Mouse (Mus musculus): ENCODE data around the gene Syngr2.
"Not testable (repeated sequence)": the region's sequence is repeated elsewhere in the genome, so short reads cannot be mapped to it uniquely, and the experiment has no call there.

Syngr2 gene

DNA sequence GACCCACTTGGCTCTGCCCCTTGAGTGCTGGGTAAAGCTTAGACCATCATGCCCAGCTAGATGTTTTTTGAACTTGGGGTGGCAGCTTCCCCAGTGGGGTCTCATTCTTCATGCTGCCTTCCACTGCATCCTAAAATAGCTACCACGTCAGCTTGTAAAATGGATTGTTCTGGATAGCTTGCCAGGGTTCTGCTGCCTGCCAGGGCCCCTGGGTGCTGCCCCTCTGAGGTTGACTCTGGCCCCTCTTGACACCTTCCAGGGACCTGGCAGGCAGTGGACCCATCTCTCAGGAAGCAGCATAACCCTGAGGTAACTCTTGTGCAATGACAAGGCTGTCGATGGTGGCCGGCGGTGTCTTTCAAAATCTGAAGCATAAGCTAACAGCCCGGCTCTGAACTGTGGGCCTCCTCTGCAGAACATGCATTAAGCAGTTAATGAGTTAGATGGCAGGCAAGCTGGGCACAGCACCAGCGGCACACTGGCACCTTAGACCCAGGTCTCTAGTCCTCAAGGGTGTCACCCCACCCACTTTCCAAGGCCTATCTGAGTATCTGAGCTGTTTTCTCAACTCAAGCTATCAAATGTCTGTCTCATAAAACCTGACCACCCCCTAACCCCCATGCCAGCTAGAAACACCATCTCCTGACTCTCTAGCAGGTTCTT, 5.4 kb downstream of the Syngr2 start:
- DNase-seq = no peak

DNA sequence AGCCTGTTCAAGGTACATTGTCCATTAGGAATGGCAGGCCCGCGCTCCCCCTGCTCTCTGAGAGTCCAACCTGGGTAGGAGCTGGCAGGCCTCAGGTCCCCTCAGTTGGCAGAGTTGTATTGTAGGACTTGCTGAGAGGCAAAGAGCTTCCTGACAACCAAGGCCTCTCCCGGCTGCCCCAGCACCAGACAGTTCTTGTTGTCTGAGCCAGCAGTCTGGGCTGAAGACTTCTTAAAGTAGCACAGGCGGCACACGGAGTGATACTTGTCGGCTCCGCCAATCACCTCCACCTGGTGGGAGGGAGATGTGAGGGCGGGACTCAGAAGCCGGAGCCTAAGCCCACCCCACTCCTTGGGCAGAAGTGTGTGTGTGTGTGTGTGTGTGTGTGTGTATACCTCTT, 6.4 kb downstream of the Syngr2 start:
- DNase-seq = not testable (repeated sequence)

DNA sequence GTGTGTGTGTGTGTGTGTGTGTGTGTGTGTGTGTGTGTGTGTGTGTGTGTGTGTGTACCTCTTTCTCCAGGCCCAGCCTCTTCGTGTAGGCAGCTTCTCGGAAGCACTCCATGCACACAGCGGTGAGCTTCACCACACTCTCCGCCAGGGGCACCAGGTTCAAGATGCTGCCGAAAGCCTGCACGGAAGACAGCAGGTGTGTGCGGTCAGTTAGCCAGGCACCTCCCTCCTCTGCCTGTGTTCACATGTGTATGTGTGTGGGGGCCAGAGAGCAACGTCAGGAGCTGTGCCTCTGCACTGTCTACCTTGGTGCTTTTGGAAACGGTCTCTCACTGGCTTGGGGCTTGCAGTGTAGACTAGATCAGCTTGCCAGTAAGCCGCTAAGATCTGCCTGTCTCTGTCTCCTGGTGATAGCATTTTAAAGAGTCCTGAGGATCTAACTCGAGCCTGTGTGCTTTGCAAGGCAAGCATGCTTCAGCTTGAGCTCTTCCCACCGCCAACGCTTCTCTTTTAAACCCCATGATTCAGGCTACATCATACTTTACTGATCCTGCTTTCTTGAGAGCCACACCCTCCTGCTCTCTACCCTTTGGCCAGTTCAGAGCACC, 7.0 kb downstream of the Syngr2 start:
- no peak for DNase-seq

DNA sequence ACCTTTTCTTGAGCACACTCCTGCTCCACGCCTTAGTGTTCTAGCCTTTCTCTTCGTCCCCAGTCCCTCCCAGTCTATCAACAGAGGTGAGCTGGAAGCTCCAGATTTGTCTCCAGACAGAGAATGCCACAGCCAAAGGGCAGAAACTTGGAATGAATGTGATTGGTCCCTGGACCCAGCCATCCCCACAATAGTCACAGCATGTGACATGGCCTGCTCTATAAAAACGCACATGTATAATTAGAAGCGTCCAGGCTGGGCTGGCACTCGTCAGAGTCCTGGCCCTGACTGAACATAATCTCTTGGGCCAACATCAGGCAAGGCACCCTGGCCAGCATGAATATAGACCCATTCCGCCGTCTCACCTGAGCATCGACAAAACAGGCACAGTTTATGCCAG, 9.6 kb downstream of the Syngr2 start:
- DNase-seq = peak in 1 of 2 experiments; percentile 38

DNA sequence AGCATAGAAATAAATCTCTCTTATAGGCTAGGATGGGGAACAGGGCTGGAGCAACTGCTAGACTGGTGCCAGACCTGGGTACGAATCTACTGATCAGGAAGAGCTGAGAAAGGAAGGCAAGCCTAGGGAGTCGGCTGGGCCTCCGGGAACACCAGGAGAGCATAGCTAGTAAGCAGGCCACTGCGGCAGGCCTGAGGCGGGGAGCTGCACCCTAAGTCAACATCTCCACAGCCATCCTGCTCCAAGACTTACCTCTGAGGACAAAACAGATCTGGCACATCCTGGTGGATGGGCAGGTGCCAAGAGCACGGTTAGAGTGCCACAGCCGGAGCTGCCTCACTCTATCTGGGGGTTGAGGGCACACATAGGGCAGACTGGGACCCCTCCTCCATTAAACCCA, 10.7 kb downstream of the Syngr2 start:
- DNase-seq = no peak

DNA sequence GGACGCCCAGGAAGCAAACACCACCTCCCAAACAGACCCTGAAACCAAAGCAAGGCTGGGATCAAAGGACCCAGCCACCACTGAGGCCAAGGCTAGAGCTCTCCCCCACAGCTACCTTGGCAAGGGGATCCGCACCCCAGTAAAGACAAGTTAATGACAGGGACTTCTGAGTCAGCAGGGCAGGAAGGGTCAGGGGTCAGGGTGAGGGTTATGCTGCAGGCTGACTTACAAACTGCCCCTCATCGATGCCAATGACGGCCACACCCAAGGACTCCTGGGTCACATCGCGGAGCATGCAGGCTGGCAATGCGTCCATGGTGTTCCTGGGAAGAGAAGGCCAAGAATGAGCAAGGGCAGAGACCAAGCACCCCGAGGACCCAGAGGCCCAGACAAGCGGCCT, 12.4 kb downstream of the Syngr2 start:
- no peak for DNase-seq

DNA sequence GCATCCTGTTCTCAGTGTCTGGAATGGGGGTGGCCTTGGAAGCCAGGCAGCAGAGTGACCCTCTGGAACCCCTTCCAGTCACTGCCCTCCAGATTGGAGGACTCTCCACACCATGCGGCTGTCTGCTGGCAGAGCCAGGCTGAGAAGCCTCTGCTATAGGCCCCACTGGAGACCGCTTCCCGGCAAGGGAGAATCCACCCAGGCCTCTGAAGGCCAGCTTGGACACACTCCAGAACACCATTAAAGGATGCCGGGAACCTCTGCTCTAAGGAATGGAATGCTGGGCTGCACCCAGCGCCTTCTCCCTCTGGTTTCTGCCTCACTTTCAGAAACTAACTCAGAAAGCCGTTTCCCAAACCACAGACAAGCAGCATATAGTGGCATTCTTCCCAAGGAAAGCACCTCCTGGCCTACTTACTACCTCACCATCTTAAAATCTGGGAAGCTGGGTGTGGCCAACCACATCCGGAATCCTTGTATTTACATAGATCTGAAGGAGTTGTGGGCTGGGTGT, 13.3 kb downstream of the Syngr2 start:
- no peak for DNase-seq

DNA sequence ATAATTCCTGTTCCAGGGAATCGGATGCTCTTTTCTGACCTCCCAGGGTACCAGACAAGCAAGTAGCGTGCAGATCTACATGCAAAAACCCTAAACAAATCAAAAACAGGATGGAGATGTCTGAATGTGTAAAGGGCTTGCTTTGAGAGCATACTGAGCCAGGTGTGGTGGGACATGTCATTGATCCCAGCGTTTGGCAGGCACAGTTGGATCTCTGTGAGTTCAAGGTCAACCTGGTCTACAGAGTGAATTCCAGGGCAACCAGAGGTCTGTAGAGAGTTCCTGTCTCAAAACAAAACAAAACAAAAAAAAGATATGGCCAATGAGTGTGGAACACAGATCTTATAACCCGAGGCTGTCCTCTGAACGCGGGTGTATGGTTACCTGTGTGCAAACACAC, 13.9 kb downstream of the Syngr2 start:
- DNase-seq = no peak

DNA sequence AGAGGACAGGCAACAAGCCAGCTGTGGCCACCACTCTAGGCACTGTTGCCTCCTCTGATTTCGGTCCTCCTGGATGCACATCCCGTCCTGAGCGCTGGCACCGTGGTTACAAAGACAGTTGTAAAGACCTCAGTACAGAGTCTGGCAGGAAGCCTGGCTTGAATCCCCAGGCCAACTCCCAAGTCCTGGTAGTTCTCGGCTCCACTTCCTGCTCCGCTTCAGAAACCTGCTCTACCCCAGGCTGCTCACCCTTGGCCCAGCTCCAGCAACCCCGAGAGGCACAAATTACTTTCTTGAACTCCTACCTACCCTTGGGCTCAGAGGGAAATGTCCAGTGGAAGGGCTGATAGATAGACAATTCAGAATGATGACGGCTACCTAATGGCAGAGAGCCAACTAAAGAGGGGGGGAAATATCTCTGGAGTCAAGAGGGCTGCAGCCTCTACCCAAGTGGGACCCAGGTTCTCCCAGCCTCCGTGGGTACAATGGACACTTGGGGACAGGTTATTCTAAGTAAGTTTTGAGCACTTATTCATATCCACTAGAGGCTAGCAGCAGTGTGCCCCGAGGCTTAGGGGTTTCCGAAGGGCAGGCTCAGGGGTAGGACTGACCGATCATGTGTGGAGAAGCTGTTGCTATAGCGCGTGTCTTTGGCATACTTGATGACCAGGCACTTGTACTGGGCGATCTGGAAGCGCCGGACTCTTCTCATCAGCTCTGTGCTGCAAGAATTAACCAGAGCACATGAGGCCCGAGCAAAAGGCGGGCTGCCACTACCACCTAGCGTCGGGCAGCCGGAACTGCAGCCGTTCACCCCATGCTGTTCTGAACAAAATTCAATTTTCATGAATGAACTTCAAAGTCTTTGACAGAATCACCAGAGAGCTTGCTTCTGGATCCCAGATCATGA, 14.8 kb downstream of the Syngr2 start:
- DNase-seq = peak; percentile 86

DNA sequence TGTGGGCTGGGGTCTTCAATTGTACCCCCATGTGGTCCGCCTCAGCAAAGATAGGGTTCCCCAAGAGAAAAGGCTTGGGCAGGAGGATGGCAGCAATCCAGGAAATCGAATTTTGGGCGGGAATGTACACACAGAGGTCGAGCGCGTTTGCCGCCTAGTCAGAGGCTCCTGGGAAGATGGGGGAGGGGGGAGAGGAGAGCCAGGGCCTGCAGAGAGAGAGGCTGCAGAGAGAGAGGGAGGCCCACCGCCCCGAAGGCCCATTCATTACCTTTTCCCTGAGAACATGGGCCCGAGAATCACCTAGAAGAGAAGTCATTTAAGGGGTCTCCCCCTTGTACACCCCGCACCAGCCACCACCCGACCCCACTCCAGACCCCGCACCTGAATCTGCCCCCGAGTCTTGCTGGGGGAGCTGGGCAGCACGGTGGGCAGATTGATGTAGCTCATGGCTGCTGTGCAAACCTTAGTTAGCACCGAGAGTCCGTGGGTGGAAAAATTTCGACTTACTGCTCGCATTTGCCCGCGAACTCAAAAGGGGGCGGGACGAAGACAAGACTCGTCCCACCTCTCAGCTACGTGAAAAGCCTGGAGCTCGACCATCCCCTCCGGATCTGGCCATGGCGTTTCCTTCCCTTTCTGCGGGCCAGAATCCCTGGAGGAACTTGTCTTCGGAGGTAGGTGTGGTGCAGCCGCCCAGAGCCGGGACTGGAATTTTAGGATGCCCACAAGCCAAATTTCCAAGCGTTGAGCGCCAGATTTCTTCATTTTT, 16.0 kb downstream of the Syngr2 start, which contains the start of the genes Afmid and Tk1:
Gene Afmid, plus strand, starts transcription at position 592 of the 769 bp plus-strand sequence.
Gene Tk1, minus strand, starts transcription at position 760 of the 769 bp plus-strand sequence.
- DNase-seq = peak; percentile 35 to 52

DNA sequence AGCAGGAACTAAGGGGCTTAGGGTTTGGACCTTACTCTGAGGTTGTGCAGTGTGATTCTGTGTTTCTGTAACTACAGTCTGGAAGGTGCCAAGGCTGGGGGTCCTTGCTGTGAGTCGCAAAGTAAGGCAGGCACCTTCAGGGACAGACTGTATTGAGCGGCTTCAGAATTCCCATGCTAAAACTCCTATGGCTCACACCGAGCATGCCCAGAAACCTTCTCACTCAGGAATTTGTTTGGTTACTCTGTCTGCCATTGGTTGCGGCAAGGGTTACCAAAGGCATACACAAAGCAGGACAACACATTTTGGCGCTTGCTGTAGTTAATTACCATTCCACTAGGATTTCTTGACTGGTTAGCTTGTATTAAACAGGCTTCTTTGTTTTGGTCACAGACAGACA, 16.7 kb downstream of the Syngr2 start:
- DNase-seq = no peak

DNA sequence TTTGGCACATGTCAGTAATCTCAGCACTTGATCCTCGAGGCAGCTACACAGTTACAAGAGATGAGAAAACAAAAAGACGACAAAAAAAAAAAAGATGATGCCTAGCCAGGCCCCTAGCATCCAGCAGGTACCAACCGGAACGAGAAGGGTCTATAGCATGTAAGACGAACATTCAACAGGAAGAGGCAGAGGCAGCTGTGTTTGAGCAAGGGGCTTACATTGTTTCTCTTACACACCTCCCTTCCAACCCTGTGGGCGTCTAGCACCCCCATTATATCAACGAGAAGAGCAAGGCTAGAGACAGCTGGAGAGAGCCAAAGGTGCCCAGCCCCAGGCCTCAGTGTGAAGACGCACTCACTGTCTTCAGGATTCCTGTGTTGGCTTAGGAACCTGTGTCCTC, 17.4 kb downstream of the Syngr2 start:
- no peak for DNase-seq

DNA sequence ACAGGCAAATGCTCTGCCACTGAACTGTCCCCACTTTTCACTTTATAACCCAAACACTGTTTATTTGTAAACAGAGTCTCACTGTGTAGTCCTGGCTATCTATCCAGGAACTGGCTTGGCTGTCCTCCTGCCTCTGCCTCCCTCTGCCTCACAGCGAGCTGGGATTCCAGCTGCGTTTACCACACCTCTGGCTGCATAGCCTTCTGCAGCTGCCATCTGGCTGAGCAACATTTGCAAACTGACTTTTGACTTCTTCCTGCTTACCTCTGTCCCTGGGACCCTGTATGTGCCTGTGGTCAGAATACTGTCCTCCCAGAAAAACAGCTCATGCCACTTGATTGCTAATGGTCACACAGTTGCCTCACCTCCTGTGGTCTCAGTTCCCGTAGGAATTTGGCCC, 17.9 kb downstream of the Syngr2 start:
- DNase-seq = no peak

DNA sequence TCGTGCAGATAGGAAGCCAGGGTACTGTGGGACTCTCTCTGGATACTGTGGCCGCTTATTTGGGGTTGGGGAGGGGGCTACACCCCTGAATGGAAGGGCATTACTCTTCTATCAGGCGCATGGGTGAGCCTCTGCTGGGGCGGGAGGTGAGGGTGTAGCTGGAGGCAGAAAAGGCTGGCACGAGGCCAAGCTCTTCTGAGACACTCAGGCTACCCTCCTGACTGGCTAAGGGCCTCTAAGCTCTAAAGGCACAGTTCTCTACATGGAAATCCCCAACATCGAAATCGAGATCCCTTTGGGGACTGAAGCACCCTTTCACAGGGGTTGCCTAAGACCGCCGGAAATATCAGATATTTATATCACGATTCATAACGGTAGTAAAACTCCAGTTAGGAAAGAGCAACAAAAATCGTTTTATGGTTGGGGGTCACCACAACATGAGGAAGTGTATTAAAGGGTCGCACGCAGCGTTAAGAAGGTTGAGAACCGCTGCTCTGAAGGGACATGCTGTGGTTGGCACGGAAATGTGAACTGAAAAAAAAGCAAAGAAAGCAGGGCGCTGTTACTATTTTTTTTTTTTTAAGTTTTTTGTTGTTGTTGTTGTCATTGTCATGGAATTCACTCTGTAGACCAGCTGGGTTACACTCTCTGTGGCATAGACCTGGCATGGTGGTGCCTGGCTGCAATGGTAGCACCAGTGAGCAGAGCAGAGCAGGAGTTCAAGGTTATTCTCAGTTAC, 18.9 kb downstream of the Syngr2 start:
- DNase-seq = peak in 1 of 2 experiments; percentile 49

DNA sequence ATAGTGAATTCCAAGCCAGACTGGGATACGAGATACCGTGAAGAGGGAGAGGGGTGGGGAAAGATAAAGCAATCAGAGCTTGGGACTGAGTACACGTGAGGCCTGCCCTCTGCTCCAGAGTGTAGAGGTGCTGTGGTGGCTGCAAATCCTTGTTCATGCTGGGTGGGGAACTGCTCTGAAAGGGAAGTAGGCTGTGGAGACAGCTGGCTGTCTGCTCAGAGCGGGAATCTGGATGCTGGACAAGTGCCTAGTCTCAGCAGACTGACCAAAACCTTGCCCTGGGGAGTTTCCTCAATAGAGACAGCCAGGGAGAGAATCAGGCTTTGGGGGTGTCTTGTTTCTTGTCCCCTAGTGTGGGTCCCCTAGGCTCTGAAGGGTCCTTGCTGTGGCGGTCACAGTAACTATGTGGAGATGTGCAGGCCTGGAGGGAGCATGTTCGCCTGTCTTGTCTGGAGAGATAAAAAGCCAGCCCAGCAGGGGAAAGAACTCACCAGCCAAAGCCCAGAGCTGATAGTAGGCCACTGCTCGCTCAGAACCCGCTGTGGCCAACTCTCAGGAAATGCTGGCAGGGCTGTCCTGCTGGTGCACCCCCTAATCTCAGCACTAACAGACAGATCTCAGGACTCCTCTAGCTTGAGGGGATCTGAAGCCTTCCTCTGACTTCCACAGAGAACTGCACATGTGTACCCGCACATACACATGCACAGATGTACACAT, 19.6 kb downstream of the Syngr2 start:
- peak; percentile 43 to 44 for DNase-seq

DNA sequence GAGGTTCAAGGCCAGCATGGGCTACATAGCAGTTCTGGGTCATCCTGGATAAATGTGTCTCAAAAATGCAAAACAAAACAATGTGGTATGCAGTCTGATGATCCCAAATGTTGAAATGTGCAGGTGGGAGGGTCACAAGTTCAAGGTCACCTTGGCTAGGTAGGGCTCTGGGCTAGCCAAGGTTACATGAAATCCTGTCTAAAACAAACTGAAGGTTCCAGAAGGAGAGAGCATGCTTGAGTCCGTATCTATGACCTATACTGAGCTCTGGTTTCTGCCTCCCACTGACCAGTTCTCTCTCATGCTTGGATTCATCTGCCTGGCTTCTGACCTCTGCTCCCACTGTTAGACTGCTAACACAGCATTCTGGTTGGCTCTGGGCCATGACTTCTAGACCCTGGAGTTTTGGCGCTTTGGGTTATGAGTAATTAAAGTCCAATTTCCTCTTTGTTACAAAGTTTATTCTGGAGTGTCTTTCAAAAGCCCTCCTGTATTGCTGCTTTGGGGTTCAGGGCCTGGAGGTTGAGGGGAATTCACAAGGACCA, 20.3 kb downstream of the Syngr2 start:
- DNase-seq = no peak

DNA sequence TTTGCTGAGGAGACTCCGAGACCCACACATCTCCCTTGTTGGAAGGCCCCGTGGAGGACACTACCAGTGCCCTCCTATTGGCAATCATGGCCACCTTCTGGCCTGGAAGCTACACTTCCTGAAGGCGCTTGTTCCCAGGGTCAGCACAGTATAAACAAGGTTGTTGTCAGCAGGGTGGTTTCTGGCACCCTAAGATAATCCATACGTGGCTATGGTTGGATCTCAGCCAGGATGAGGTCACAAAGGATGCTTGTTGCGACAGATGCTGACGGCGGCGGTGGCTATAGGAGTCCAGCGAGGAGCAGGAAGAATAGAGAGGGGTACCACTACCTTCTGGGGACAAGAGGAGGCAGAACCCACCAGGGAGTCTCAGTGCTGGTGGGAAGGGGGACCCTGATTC, 20.9 kb downstream of the Syngr2 start:
- no peak for DNase-seq

DNA sequence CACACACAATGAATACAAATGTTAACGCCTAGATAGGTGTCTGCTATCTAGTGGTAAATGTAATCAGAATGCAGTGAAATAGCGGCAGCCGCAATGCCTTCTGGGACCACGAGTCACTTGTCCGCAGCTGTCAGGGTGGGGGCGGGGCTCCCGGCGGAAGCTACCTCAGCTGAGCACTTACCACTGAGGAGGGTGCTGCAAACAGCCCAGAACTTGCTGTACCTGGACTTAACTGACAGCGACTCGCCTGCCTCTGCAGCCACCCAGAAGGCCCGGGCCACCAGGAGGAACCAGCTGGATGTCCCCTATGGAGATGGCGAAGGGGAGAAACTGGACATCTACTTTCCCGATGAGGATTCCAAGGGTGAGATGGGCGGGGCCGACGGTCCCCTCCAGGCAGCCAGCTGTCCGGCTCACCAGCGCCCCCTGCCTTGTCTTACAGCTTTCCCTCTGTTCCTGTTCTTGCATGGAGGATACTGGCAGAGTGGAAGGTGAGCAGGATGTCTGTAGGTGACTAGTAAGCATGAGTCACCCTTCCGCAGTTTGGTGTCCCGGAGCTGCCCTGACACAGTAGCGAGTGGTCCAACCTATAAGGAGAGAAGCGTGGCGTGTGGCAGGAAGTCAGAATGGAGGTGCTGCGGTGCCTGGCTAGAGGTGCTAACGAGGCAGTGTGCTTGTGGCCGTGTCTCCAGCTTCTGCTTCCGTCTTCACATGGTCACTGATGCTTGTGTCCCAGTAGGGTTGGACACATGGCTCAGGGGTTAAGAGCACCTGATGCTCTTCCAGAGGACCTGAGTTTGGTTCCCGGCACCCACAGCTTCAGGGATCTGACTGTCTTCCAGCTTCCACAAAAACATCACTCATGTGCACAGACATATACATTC, 22.9 kb downstream of the Syngr2 start:
- peak; percentile 47 to 74 for DNase-seq

DNA sequence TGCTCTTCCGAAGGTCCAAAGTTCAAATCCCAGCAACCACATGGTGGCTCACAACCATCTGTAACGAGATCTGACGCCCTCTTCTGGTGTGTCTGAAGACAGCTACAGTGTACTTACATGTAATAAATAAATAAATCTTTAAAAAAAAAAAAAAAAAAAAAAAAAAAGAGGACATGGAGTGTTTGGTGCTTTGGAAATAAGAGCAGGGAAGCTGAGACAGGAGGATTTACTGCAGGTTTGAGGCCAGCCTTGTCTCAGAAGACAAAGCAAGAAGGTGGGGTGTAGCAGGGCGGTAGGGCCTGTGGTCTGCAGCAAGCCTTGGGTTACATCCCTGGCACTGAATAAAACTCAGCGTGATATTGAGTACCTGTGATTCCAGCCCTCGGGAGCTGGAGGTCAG, 24.0 kb downstream of the Syngr2 start:
- DNase-seq = not testable (repeated sequence)

DNA sequence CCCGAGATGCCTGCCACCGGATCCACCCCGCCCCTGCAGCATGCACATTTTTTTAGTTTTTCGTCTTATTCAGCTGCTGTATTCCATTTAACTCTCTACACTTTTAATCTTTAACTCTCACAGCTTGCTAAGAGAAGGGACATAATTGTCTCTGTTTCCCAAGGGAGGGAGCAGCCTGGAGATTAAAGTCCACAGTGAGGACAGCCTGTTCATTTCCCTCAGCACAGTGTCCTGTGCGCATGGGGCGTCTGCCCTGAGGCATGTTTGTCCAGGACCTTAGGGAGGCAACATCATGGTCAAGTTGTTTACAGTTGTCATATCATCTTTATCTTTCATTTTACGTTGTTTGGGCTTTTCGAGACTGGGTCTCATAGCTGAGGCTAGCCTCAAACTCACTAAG, 24.6 kb downstream of the Syngr2 start:
- DNase-seq = no peak
